8 mouse cellular contexts compared by ENCODE assay signal in the genomic region with DNA sequence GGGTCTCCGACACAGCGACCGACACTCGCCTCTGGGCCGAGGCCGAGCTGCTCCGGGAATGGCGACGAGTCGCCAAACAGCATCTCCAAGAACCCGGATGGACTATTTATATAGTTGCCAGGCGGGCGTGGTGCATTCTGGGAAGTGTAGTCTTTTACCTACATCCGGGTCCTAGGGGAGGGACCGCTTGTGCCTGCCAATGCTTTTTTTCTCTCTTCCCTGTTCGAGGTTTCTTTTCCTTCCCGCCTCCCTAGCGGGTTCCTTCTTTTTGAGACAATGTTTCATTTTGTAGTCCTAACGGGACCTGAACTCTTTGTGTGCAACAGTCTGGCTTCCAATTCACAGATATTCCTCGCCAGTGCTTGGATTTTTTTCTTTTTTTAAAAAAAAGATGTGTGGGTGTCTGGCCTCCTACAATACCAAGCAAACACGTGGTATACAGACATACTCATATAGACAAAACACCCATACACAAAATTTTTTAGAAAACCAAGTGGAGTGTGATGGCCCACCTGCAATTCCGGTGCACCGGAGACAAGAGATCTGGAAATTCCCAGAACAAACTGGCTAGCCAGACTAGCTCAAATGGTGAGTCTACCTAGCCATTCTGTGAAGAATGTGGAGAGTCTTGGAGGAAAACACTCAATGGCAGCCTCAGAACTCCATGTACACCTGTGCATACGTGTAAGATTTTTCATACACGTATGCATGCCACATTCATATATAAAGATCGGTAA. TPM values are rescaled to one million over a fixed set of nuclear protein-coding genes. Genes with fewer than 3 reads are reported as not detected.
DNase-seq lines count a peak whose midpoint lies in the region; ATAC-seq lines count a peak whose summit lies in the region.

Rnf10 (minus strand) TSS at position 87 of the 737 bp plus-strand sequence.

- intact Hi-C loops in gastrocnemius, postnatal 14 days (cut with DNase I; ENCODE audit: low total_unique reads) = no loop called here
- intact Hi-C loops in left cerebral cortex, postnatal 10 days (cut with DNase I) = no loop called here

- peak; percentile 81 for ATAC-seq in inflammation-experienced regulatory T-cells, adult 6 months
- peak; percentile 92 for ATAC-seq in megakaryocyte-erythroid progenitor cell, adult 5-6 weeks (replicated peaks; ENCODE audit: low FRiP score, low TSS enrichment, poor library complexity, severe bottlenecking)

- peak; percentile 99 for DNase-seq in adipocyte (ENCODE audit: low spot score)
- DNase-seq in embryo, embryonic 10 days (ENCODE audit: low spot score) = peak; percentile 94
- DNase-seq in gastrocnemius, postnatal 14 days = peak; percentile 93
- peak; percentile 96 to 99 for DNase-seq in left cerebral cortex, postnatal 10 days (ENCODE audit: extremely low spot score in 1 of 2, low spot score in 2 of 2)
- peak; percentile 96 for DNase-seq in right cerebral cortex, postnatal 25 days
- DNase-seq in urinary bladder, postnatal 4 days (ENCODE audit: low spot score in 2 of 2) = peak; percentile 96

RNA-seq across cellular contexts. Expression of gene Rnf10, which starts in this region (rescaled TPM):
- 100 to 1,000 TPM; 238 to 257 TPM for total RNA-seq in gastrocnemius, postnatal 14 days (2021)
- 10 to 100 TPM; 29.8 to 37.7 (median 35.6) TPM for polyA plus RNA-seq in inflammation-experienced regulatory T-cells, adult 6 months (2017; shearing (Covaris generic))
- 100 to 1,000 TPM; 256 to 269 TPM for total RNA-seq in left cerebral cortex, postnatal 10 days (2021)
- total RNA-seq in megakaryocyte-erythroid progenitor cell, adult 5-6 weeks (2014; fragmentation: Nextera tagmentation) = 47.4 and 71.5 TPM in 2 replicates
- total RNA-seq in megakaryocyte-erythroid progenitor cell, adult 5-6 weeks (2017) = 35.9 and 36.9 TPM in 2 replicates

Comparison
In these comparisons a context has a peak if more than half of its experiments do, and no peak if none do; other contexts are left out.
1. Peak in every context shown above with its lines: DNase-seq and ATAC-seq.